Mouse (Mus musculus) limb, embryonic 13.5 days (tissue): ENCODE results near the gene Zfp326. TPM values are rescaled to one million over a fixed set of nuclear protein-coding genes. Genes with fewer than 3 reads are reported as not detected.
A peak's percentile ranks its signal among the peaks of the same experiment; 100 is the strongest.

Experiments used
- ATAC-seq: fragments of 200-750 bp; cut with Nextera tagmentation; 2 replicates; pipeline ENCODE4 v1.8.0; 2017; ENCODE audit warnings: low read depth, moderate number of reproducible peaks, moderate TSS enrichment; ENCODE audit not compliant: low FRiP score
- H3K27ac ChIP-seq: fragments of 300-500 bp; sonication (generic); 2 replicates; pipeline ENCODE4 v1.5.1; 2015; ENCODE audit warnings: inconsistent platforms, mild to moderate bottlenecking, moderate library complexity
- H3K27me3 ChIP-seq: fragments of 300-500 bp; sonication (generic); 2 replicates; pipeline ENCODE4 v1.6.1; 2015; ENCODE audit warnings: mild to moderate bottlenecking, inconsistent platforms
- H3K36me3 ChIP-seq: fragments of 300-500 bp; sonication (generic); 2 replicates; pipeline ENCODE4 v1.6.1; 2015; ENCODE audit warnings: inconsistent platforms, mild to moderate bottlenecking, moderate library complexity
- H3K4me1 ChIP-seq: fragments of 300-500 bp; sonication (generic); 2 replicates; pipeline ENCODE4 v1.6.1; 2015; ENCODE audit warnings: inconsistent platforms
- H3K4me2 ChIP-seq: fragments of 300-500 bp; sonication (generic); replicated peaks from 2 replicates; pipeline ENCODE4 v1.6.1; 2015; ENCODE audit warnings: inconsistent platforms, mild to moderate bottlenecking, moderate library complexity
- H3K4me3 ChIP-seq: fragments of 300-500 bp; sonication (generic); 2 replicates; pipeline ENCODE4 v1.5.1; 2015; ENCODE audit warnings: moderate library complexity, mild to moderate bottlenecking, inconsistent platforms
- H3K9ac ChIP-seq: fragments of 300-500 bp; sonication (generic); 2 replicates; pipeline ENCODE4 v1.6.1; 2015; ENCODE audit warnings: mild to moderate bottlenecking, inconsistent platforms
- H3K9me3 ChIP-seq: fragments of 300-500 bp; sonication (generic); 2 replicates; pipeline ENCODE4 v1.6.1; 2016; ENCODE audit warnings: inconsistent platforms
- WGBS: fragments of 180-500 bp; shearing (Covaris S2); methylation state at CpG from one replicate; pipeline ENCODE4 v1.1.7; 2015; 5-methylcytosine and 5-hydroxymethylcytosine counted together
- polyA plus RNA-seq: library from polyadenylated mRNA; unstranded; fragments of >200 nt; fragmentation: Nextera tagmentation; extraction: Ambion mirVana; gene quantifications from 2 replicates; pipeline ENCODE4 v1.2.1, GENCODE M21; 2015

Zfp326 gene
- polyA plus RNA-seq, result 59.2 and 62.8 TPM in 2 replicates

DNA sequence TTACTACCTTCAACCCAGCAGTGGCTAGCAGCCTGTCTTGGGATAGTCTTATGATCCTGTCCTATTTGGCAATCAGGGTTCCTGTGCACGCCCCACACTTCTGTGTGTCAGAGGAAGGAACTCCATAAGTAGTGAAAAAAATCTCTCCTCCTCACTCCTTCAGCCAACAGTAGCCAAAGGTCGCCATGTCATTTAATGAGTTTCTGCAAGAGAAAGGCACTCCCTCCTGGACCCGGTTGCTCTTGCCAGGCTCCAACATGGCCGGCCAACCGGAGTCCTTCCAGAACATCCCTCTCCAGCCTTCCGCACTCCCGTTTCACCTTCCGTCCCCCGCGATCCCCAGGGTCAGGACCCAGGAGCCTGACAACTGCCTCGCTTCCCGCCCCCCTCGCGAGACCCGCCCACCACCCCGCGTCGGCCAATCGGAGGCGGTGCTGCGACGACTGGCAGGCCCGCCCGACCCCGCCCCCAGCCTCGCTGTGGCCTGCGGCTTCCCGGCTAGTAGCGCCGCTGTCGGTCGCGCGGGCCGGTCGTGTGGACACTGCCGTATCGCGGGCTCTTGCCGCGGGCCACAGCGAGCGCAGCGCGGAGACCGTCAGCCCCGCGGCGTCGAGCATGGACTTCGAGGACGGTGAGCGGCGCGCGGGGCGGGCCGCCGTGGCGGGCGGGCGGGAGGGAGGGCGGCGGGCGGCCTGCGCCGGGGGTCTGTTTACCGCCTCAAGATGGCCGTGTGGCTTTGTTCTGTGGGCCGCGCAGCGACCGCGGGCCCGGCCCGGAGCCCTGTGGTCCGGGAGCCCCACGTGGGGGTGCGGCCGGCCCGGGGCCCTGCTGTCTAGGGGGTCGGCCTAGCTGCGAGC lies at the start of gene Zfp326:
Zfp326 (plus strand) TSS at position 498 of the 857 bp plus-strand sequence.
- Histone ChIP-seq H3K9ac (peak within 1 kb of the TSS; percentile 97), H3K4me3 (peak within 1 kb of the TSS; percentile 74), H3K4me2 (peak within 1 kb of the TSS; percentile 76), H3K9me3 (no peaks in the 10 kb centered on the region), H3K4me1 (peaks cover 38% of the 10 kb centered on the region), H3K36me3 (peaks cover 9% of the 10 kb centered on the region), H3K27me3 (no peaks in the 10 kb centered on the region), H3K27ac (peak within 1 kb of the TSS; percentile 82)
- under 1% methylated on average over 77 of the region's 83 CpGs for WGBS
- ATAC-seq, result peak; percentile 97

DNA sequence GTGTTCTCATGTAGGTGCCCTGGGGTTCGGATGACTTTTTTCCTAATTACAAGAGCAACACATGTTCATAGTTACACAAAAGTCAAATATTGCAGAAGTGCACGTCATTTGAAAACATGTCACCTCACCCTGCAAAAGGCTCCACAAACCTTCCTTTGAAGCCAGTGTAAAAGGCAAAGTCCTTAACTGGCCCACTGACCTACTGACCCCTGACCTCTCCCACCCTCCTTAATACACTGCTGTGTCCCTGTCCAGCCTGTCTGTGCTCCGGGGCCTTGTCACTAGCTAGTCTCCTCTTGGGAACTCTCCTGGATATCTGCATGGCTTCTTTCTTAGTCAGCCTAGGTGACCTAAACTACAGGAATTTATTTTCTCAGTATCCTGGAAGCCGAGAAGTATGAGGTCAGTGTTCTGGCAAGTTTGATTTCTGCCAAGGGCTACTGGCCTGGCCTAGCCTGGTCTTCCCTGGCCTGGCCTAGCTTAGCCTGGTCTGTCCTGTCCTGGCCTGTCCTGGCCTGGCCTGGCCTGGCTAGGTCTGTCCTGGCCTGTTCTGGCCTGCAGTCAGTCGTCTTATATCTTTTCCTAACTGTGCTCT lies 49.4 kb upstream of the Zfp326 start:
- no peak overlapping the region for H3K4me2 ChIP-seq
- no peaks in the 10 kb centered on the region for H3K9me3 ChIP-seq
- H3K4me3 ChIP-seq, result no peak overlapping the region
- no peak overlapping the region for H3K27ac ChIP-seq
- no peaks in the 10 kb centered on the region for H3K36me3 ChIP-seq
- H3K9ac ChIP-seq, result no peak overlapping the region
- H3K4me1 ChIP-seq, result peaks cover 21% of the 10 kb centered on the region
- 55% methylated on average over 5 of the region's 5 CpGs for WGBS
- no peak for ATAC-seq
- H3K27me3 ChIP-seq, result no peaks in the 10 kb centered on the region

DNA sequence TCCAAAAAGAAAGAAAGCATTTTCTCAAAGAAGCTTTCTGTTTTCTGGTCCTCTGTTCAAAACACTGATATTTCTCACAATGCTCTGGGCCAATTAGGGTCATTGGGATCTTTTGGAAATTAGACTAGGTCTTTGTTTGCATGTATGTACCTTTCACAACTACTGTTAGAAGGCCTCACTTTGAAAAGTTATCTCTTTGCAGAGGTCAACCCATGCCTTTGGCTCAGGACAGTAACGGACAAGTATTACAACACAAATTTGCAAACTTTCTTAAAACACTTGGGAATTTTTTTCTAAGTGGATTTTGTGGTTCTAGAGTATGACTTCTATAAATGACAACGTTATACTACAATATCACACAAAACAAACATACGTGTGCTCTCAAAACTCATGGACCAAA lies 48.3 kb upstream of the Zfp326 start:
- H3K27ac ChIP-seq, result no peak overlapping the region
- H3K4me3 ChIP-seq, result no peak overlapping the region
- H3K36me3 ChIP-seq, result no peaks in the 10 kb centered on the region
- H3K9me3 ChIP-seq, result no peaks in the 10 kb centered on the region
- H3K27me3 ChIP-seq, result no peaks in the 10 kb centered on the region
- H3K9ac ChIP-seq, result no peak overlapping the region
- peaks cover 18% of the 10 kb centered on the region for H3K4me1 ChIP-seq
- no peak for ATAC-seq
- WGBS, result 92% methylated on average over 3 of the region's 3 CpGs
- H3K4me2 ChIP-seq, result no peak overlapping the region

DNA sequence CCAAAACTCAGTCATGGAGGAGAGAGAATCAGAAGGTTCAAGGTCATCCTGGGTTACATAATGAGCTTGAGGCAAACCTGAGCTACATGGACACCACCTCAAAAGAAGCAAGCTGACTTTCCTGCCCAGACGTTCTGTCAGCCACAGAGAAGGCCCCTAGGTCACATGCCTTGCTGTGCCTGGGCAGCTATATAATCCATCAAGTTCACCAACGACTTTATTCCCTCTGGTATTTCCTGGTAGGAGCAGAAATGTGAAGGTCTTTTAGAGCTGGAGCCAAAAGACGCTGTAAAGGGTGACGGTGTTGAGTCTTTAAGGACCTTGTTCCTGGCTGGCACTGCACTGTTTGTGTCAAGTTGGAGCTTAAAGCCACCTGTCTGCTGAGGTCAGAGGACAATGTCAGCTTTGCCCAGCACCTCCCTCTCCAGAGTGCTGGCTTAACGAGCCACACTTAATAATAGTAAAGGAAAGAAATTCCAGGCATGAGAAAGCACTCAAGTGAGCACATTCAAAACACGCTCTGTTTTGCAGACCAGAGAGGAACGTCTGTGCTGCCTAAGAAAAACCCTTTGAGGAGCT lies 47.3 kb upstream of the Zfp326 start:
- 14% methylated on average over 7 of the region's 7 CpGs for WGBS
- H3K27ac ChIP-seq, result peak overlapping the region; percentile 33; the same call in 1 of the 2 replicates
- ATAC-seq, result no peak

DNA sequence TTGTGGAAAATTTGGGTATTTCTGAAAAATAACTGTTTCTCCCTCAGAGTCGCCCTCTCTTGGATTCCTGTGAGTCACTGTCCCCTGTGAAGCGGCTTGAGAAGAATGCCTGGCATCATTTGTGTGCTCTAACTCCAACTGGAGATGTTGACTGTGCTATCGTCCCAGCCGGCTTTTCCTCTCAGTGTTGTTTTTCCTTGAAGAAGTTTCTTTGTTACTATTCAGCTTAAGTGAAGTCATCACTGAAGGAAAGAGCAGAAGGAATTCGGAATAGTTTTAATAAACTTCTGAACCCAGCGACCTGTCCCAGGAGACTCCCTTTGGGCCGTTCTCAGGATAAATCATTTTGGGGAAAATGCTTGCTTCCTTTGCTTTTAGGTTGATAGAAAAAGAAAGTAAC lies 44.2 kb upstream of the Zfp326 start:
- H3K4me2 ChIP-seq, result no peak overlapping the region
- no peak overlapping the region for H3K4me3 ChIP-seq
- no peak for ATAC-seq
- H3K27me3 ChIP-seq, result no peaks in the 10 kb centered on the region
- H3K27ac ChIP-seq, result no peak overlapping the region
- peaks cover 14% of the 10 kb centered on the region for H3K4me1 ChIP-seq
- 66% methylated on average over 7 of the region's 7 CpGs for WGBS
- H3K36me3 ChIP-seq, result no peaks in the 10 kb centered on the region
- no peak overlapping the region for H3K9ac ChIP-seq
- no peaks in the 10 kb centered on the region for H3K9me3 ChIP-seq

More for the DNA sequence above, 47.3 kb upstream of the Zfp326 start:
- Histone ChIP-seq H3K27me3 (no peaks in the 10 kb centered on the region), H3K9me3 (no peaks in the 10 kb centered on the region), H3K4me3 (no peak overlapping the region), H3K4me1 (peaks cover 14% of the 10 kb centered on the region), H3K9ac (no peak overlapping the region), H3K36me3 (no peaks in the 10 kb centered on the region), H3K4me2 (0 out of 2 replicates have a peak overlapping the region, but pooled peaks have one; percentile 11)

DNA sequence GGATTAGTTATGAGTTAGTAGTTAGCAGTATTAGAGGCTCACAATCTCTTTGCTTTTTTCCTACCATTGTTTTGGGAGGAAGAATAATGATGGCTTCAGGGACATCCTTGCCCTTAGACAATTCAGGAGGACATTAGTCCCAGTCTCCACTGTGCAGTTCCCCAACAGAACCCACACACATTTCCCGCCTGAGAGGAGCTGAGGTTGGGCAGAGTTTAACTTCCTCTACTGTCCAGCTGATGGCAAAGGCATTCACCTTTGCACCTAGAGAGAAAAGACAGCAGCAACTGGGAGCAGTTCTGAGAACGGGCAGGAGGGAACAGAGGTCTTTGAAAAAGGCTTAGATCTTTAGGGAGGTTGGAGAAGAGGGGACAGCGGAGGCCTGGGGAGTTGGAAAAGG lies 42.4 kb upstream of the Zfp326 start:
- WGBS, result 55% methylated on average over 3 of the region's 3 CpGs
- Histone ChIP-seq H3K4me3 (no peak overlapping the region), H3K4me1 (peaks cover 14% of the 10 kb centered on the region), H3K36me3 (no peaks in the 10 kb centered on the region), H3K4me2 (no peak overlapping the region), H3K27me3 (no peaks in the 10 kb centered on the region), H3K27ac (no peak overlapping the region), H3K9ac (no peak overlapping the region), H3K9me3 (no peaks in the 10 kb centered on the region)
- no peak for ATAC-seq

DNA sequence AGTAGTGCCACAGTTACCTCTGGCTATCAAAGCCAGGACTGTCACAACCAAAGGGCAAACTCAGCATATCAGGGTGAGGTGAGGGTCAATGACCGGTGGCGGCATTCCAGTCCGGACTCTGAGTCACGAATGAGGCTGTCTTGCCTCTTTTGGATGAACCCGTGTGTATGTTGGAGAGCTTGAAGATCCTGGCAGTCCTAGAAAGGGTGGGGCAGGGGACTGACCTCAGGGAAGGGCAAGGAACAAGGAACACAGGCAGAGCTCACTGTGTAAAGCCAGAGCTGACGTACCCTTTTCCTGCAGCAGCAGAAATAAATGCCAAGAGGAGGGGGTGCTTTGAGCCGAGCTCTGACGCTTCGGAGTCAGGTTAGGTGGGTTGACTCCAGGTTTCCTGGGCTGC lies 40.4 kb upstream of the Zfp326 start:
- H3K9ac ChIP-seq, result no peak overlapping the region
- no peak overlapping the region for H3K4me2 ChIP-seq
- no peak overlapping the region for H3K27ac ChIP-seq
- ATAC-seq, result no peak
- 0 out of 2 replicates have a peak, but pooled peaks cover 3% of the 10 kb centered on the region for H3K9me3 ChIP-seq
- H3K36me3 ChIP-seq, result no peaks in the 10 kb centered on the region
- WGBS, result 75% methylated on average over 9 of the region's 9 CpGs
- H3K4me3 ChIP-seq, result no peak overlapping the region
- no peaks in the 10 kb centered on the region for H3K27me3 ChIP-seq
- 0 out of 2 replicates have a peak, but pooled peaks cover 7% of the 10 kb centered on the region for H3K4me1 ChIP-seq

DNA sequence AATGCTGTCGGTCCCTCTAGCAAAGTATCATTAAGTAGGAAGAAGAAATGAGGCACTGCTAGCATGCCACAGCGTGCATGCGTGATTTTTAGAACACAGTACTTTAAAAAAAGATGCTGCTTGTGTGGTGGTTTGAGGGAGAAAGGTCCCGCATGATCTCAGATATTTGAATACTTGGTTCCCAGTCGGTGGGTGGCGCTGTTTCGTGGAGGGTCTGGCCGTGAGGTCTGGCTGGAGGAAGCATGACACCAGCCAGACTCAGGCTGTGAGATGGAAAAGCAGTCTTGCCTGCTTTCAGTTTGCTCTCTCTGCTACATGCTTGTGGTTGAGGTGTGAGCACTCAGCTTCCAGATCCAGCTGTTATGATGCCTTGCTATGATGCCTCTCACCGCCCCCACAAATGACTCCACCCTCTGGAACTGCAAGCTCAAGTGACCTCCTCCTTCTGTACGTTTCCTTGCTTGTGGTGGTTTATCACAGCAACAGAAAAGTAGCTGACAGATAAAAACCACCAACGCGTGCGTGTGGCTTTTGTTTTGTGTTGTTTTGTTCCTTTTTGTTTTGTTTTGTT lies 36.5 kb upstream of the Zfp326 start:
- Histone ChIP-seq H3K9me3 (0 out of 2 replicates have a peak, but pooled peaks cover 3% of the 10 kb centered on the region), H3K4me3 (no peak overlapping the region), H3K27me3 (no peaks in the 10 kb centered on the region), H3K4me2 (no peak overlapping the region), H3K27ac (no peak overlapping the region), H3K4me1 (no peaks in the 10 kb centered on the region), H3K9ac (no peak overlapping the region), H3K36me3 (no peaks in the 10 kb centered on the region)
- no peak for ATAC-seq
- 74% methylated on average over 13 of the region's 13 CpGs for WGBS

DNA sequence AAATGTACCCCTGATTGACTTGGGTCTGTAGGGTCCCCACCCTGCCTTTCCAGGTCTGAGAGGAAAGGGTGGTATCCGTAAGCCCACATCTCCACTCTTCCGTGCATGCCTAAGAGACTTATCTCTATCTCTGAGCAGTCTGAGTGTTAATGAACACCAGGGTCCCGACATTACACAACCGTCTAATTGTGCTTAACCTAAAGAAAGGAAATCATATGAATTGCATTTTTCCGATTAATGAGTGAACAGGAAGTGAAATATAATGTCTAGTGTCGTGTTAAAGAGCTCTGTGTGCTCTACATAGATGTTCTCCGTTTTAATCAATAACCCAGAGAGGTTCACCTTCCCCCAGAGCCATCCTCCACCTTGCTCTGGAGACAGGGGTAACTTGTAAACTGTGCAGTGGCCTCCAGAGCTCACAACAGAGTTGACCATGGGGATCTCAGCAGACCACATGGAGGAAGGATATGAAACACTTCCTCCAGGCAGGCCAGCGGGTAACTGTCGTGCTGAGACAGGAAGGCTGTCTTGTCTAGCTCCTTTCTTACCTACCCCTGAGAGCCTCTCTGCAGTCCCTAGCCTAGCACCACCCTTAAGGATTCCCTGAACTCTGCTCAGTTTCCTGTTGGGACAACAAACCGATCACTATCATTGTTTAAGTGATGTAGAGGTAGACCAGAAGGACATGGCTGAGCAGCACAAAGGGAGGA lies 32.2 kb upstream of the Zfp326 start:
- H3K27ac ChIP-seq, result no peak overlapping the region
- H3K9ac ChIP-seq, result no peak overlapping the region
- no peaks in the 10 kb centered on the region for H3K36me3 ChIP-seq
- H3K4me1 ChIP-seq, result peaks cover under 1% of the 10 kb centered on the region; the same call in 1 of the 2 replicates
- H3K27me3 ChIP-seq, result no peaks in the 10 kb centered on the region
- WGBS, result 84% methylated on average over 10 of the region's 10 CpGs
- no peak overlapping the region for H3K4me2 ChIP-seq
- H3K9me3 ChIP-seq, result 0 out of 2 replicates have a peak, but pooled peaks cover 2% of the 10 kb centered on the region
- ATAC-seq, result no peak
- H3K4me3 ChIP-seq, result no peak overlapping the region

DNA sequence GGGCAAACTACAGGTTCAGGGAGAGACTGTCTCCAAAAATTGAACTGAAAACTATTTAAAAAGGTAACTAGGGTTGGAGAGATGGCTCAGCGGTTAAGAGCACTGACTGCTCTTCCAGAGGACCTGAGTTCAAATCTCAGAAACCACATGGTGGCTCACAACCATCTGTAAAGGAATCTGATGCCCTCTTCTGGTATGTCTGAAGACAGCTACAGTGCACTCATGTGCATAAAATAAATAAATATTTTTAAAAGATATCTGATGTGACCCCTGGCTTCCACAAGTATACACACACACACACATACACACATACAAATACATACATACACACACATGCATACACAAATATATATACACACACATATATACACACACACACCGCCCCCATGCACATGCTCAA lies 31.3 kb upstream of the Zfp326 start:
- Histone ChIP-seq H3K4me2 (no peak overlapping the region), H3K4me1 (peaks cover 9% of the 10 kb centered on the region), H3K9ac (no peak overlapping the region), H3K9me3 (no peaks in the 10 kb centered on the region), H3K27ac (no peak overlapping the region), H3K36me3 (no peaks in the 10 kb centered on the region), H3K27me3 (no peaks in the 10 kb centered on the region), H3K4me3 (no peak overlapping the region)
- ATAC-seq, result no peak
- WGBS, result 92% methylated on average over 2 of the region's 2 CpGs

DNA sequence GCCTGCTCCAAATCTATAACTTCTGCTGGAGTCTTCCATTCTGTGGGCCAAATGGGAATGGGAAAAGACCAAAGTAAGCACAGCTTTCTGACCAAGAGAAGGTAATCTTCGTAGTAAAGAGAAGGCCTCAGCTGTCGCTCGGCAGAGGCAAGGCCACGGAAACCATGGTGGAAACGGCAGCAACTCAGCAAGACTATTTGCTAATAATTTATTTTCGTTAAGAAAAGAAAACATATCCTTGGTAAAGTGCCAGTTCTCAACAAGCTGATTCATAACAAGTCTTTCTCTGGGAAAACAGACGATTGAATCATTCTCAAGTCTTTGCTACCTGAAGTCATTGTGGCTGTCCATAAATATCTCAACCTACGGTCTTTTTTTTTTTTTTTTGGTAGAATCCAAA lies 28.6 kb upstream of the Zfp326 start:
- Histone ChIP-seq H3K4me3 (no peak overlapping the region), H3K36me3 (no peaks in the 10 kb centered on the region), H3K4me1 (peaks cover 11% of the 10 kb centered on the region), H3K9ac (no peak overlapping the region), H3K27me3 (no peaks in the 10 kb centered on the region), H3K4me2 (no peak overlapping the region), H3K9me3 (no peaks in the 10 kb centered on the region), H3K27ac (no peak overlapping the region)
- 86% methylated on average over 8 of the region's 8 CpGs for WGBS
- ATAC-seq, result no peak
